Mouse (Mus musculus) embryonic facial prominence, embryonic 11.5 days (tissue): ENCODE measurements around the gene Cyth4. TPM values are rescaled to one million over a fixed set of nuclear protein-coding genes. Genes with fewer than 3 reads are reported as not detected.

Experiments
- ATAC-seq: fragments of 200-750 bp; cut with Nextera tagmentation; replicated peaks from 2 replicates; pipeline ENCODE4 v1.8.0; 2017; ENCODE audit warnings: low read depth; ENCODE audit not compliant: insufficient number of reproducible peaks, low FRiP score, low TSS enrichment
- DNase-seq: peaks from one replicate; pipeline ENCODE4 v3.0.0-alpha.2; 2015; ENCODE audit warnings: low spot score
- H3K27ac ChIP-seq: fragments of 300-500 bp; sonication (generic); replicated peaks from 2 replicates; pipeline ENCODE4 v1.5.1; 2014; ENCODE audit warnings: mild to moderate bottlenecking, low read depth, low read length, control low read depth
- H3K27me3 ChIP-seq: fragments of 300-500 bp; sonication (generic); 2 replicates; pipeline ENCODE4 v1.6.1; 2014; ENCODE audit warnings: mild to moderate bottlenecking, low read length, moderate library complexity, mixed read lengths; ENCODE audit not compliant: control insufficient read depth, insufficient read depth
- H3K36me3 ChIP-seq: fragments of 300-500 bp; sonication (generic); replicated peaks from 2 replicates; pipeline ENCODE4 v1.6.1; 2014; ENCODE audit warnings: low read depth, mild to moderate bottlenecking, low read length, moderate library complexity, mixed read lengths; ENCODE audit not compliant: control insufficient read depth, insufficient read depth
- H3K4me1 ChIP-seq: fragments of 300-500 bp; sonication (generic); 2 replicates; pipeline ENCODE4 v1.6.1; 2014; ENCODE audit warnings: low read length, mixed read lengths; ENCODE audit not compliant: control insufficient read depth, insufficient read depth
- H3K4me2 ChIP-seq: fragments of 300-500 bp; sonication (generic); 2 replicates; pipeline ENCODE4 v1.6.1; 2014; ENCODE audit warnings: low read depth, mild to moderate bottlenecking, control low read depth, low read length, moderate library complexity
- H3K4me3 ChIP-seq: fragments of 300-500 bp; sonication (generic); 2 replicates; pipeline ENCODE4 v1.5.1; 2014; ENCODE audit warnings: low read depth, low read length, control low read depth
- H3K9ac ChIP-seq: fragments of 300-500 bp; sonication (generic); replicated peaks from 2 replicates; pipeline ENCODE4 v1.6.1; 2014; ENCODE audit warnings: mild to moderate bottlenecking, control low read depth, low read length
- H3K9me3 ChIP-seq: fragments of 300-500 bp; sonication (generic); replicated peaks from 2 replicates; pipeline ENCODE4 v1.6.1; 2016; ENCODE audit warnings: mild to moderate bottlenecking, low read length, inconsistent platforms, mixed read lengths; ENCODE audit not compliant: control insufficient read depth
- WGBS: fragments of 180-500 bp; shearing (Covaris S2); extraction: QIAGEN DNeasy Blood & Tissue Kit; methylation state at CpG from one replicate; pipeline ENCODE4 v1.1.7; 2014; 5-methylcytosine and 5-hydroxymethylcytosine counted together
- polyA plus RNA-seq: library from polyadenylated mRNA; unstranded; fragments of >200 nt; fragmentation: Nextera tagmentation; extraction: Ambion mirVana; gene quantifications from 2 replicates; pipeline ENCODE4 v1.2.1, GENCODE M21; 2014

The Cyth4 gene
- polyA plus RNA-seq, 1 experiment from 2014 or later = 2.1 TPM

GRCm38 (mm10) chr15:78559141-78559979 is 37.5 kb upstream of the Cyth4 start:
- H3K27me3 ChIP-seq = no peaks in the 10 kb centered on the region
- WGBS = 62% methylated on average over 11 of the region's 11 CpGs
- H3K9ac ChIP-seq = no peak overlapping the region
- no peak overlapping the region for H3K4me3 ChIP-seq
- ATAC-seq (no peak), DNase-seq (no peak)
- no peaks in the 10 kb centered on the region for H3K4me1 ChIP-seq
- H3K27ac ChIP-seq = no peak overlapping the region
- no peaks in the 10 kb centered on the region for H3K36me3 ChIP-seq
- no peak overlapping the region for H3K4me2 ChIP-seq
- no peaks in the 10 kb centered on the region for H3K9me3 ChIP-seq

GRCm38 (mm10) chr15:78563344-78563743 is 33.5 kb upstream of the Cyth4 start:
- Histone ChIP-seq H3K27me3 (no peaks in the 10 kb centered on the region), H3K9me3 (no peaks in the 10 kb centered on the region), H3K36me3 (no peaks in the 10 kb centered on the region), H3K4me3 (no peak overlapping the region), H3K4me1 (no peaks in the 10 kb centered on the region), H3K4me2 (no peak overlapping the region), H3K27ac (no peak overlapping the region), H3K9ac (no peak overlapping the region)
- 97% methylated on average over 3 of the region's 3 CpGs for WGBS
- no peak for DNase-seq
- no peak for ATAC-seq

GRCm38 (mm10) chr15:78563937-78564336 is 32.9 kb upstream of the Cyth4 start:
- DNase-seq = no peak
- Histone ChIP-seq H3K9ac (no peak overlapping the region), H3K4me1 (no peaks in the 10 kb centered on the region), H3K4me2 (no peak overlapping the region), H3K27ac (no peak overlapping the region), H3K9me3 (no peaks in the 10 kb centered on the region), H3K4me3 (no peak overlapping the region), H3K36me3 (no peaks in the 10 kb centered on the region), H3K27me3 (no peaks in the 10 kb centered on the region)
- ATAC-seq = no peak
- 77% methylated on average over 5 of the region's 5 CpGs for WGBS

GRCm38 (mm10) chr15:78564764-78565435 is 31.9 kb upstream of the Cyth4 start:
- Histone ChIP-seq H3K4me1 (no peaks in the 10 kb centered on the region), H3K4me3 (no peak overlapping the region), H3K27me3 (no peaks in the 10 kb centered on the region), H3K27ac (no peak overlapping the region), H3K9ac (no peak overlapping the region), H3K4me2 (no peak overlapping the region), H3K9me3 (no peaks in the 10 kb centered on the region), H3K36me3 (no peaks in the 10 kb centered on the region)
- DNase-seq (no peak), ATAC-seq (no peak)
- WGBS = 74% methylated on average over 11 of the region's 11 CpGs

GRCm38 (mm10) chr15:78567608-78568120 is 29.2 kb upstream of the Cyth4 start:
- ATAC-seq = no peak
- H3K9ac ChIP-seq = no peak overlapping the region
- no peak overlapping the region for H3K4me2 ChIP-seq
- no peaks in the 10 kb centered on the region for H3K36me3 ChIP-seq
- DNase-seq = no peak
- no peak overlapping the region for H3K4me3 ChIP-seq
- WGBS = 72% methylated on average over 9 of the region's 9 CpGs
- no peak overlapping the region for H3K27ac ChIP-seq
- no peaks in the 10 kb centered on the region for H3K9me3 ChIP-seq
- H3K27me3 ChIP-seq = no peaks in the 10 kb centered on the region
- no peaks in the 10 kb centered on the region for H3K4me1 ChIP-seq

DNA sequence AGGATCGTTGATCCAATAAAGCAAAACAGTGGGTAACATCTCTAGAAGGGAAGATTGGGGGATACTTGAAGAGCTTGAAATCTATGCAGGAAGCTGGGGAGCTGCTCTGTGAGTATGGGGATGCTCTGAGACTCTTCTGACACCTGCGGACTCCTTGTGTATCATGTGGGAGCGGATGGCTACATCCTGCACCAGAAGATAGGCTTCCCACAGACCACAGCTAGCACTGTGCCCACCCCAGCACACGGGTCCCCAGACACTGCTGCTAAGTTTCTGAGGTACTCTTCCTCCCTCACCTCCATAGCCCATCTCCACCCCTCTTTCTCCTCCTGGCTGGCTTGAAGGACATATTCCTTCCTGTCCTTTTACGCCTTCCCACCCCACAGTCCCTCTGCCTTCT is 26.7 kb upstream of the Cyth4 start:
- DNase-seq = no peak
- H3K4me2 ChIP-seq = no peak overlapping the region
- no peaks in the 10 kb centered on the region for H3K36me3 ChIP-seq
- no peak for ATAC-seq
- no peak overlapping the region for H3K9ac ChIP-seq
- no peaks in the 10 kb centered on the region for H3K9me3 ChIP-seq
- no peak overlapping the region for H3K4me3 ChIP-seq
- H3K27ac ChIP-seq = no peak overlapping the region
- H3K4me1 ChIP-seq = no peaks in the 10 kb centered on the region
- 95% methylated on average over 5 of the region's 5 CpGs for WGBS
- H3K27me3 ChIP-seq = no peaks in the 10 kb centered on the region

DNA sequence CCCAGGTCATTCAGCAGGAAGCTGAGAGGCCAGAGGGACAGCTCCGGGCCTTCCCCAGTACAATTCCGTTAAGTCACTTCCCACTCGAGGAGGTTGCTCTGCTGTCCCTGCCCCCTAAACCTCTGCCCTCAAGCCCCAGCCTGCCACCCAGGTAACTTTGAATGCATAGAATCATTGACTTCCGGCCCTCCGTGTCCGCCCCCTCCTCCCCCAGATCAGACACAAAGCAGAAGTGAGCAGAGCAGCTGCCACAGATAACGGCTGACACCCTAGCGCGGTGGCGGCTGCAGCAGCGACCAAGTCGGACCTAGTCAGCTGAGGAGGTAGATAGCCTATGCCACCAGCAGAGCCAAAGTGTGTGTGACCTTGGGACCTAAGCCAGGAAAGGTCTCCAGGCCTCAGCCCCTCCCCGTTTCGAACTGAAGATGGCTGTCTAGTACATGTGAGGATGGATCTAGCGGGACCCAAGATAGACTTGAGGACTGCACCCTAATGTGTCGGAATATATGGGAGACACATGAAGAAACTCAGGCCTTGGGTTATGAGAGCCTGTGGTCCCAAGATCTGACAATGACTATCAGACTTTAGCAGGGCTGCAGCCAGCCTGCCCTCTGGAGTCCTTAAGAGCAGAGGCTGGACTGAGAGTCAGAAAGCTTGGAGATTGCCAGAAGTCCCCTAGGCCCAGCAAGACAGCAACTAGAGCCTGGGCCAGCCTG is 25.1 kb upstream of the Cyth4 start:
- Histone ChIP-seq H3K4me1 (no peaks in the 10 kb centered on the region), H3K27ac (no peak overlapping the region), H3K9ac (no peak overlapping the region), H3K36me3 (no peaks in the 10 kb centered on the region), H3K9me3 (no peaks in the 10 kb centered on the region), H3K27me3 (no peaks in the 10 kb centered on the region), H3K4me2 (no peak overlapping the region), H3K4me3 (no peak overlapping the region)
- DNase-seq (no peak), ATAC-seq (no peak)
- WGBS = 62% methylated on average over 16 of the region's 16 CpGs

GRCm38 (mm10) chr15:78572270-78572600 is 24.6 kb upstream of the Cyth4 start:
- ATAC-seq (no peak), DNase-seq (no peak)
- no peak overlapping the region for H3K9ac ChIP-seq
- no peak overlapping the region for H3K27ac ChIP-seq
- no peak overlapping the region for H3K4me3 ChIP-seq
- no peaks in the 10 kb centered on the region for H3K9me3 ChIP-seq
- no peaks in the 10 kb centered on the region for H3K27me3 ChIP-seq
- no peaks in the 10 kb centered on the region for H3K36me3 ChIP-seq
- no peaks in the 10 kb centered on the region for H3K4me1 ChIP-seq
- 87% methylated on average over 5 of the region's 5 CpGs for WGBS
- H3K4me2 ChIP-seq = no peak overlapping the region
